Mouse (Mus musculus) adrenal gland, postnatal 36 days (tissue): ENCODE measurements around the gene Mecr. TPM values are rescaled to one million over a fixed set of nuclear protein-coding genes. Genes with fewer than 3 reads are reported as not detected.
A peak's percentile ranks its signal among the peaks of the same experiment; 100 is the strongest.

Experiments used
- DNase-seq, 2 experiments: peaks; one replicate each; pipeline ENCODE4 v3.0.0; 2021; ENCODE audit warnings: mixed read lengths in 1 of 2
- total RNA-seq, 2 experiments: library from RNA; stranded (reverse); gene quantifications; 2 replicates each; pipeline ENCODE4 v1.2.3; 2021

Mecr gene
- total RNA-seq, 2 experiments from 2014 or later: 83.5 to 85.4 TPM

- no peak for DNase-seq
Measured at GRCm38 (mm10) chr4:131890692-131891091, 47.4 kb downstream of the Mecr start.

- no peak for DNase-seq
Measured at GRCm38 (mm10) chr4:131897109-131897508, 53.8 kb downstream of the Mecr start.

- DNase-seq: no peak
Measured at GRCm38 (mm10) chr4:131897787-131898186, 54.5 kb downstream of the Mecr start.

GRCm38 (mm10) chr4:131898503-131899179 lies 55.4 kb downstream of the Mecr start:
- DNase-seq: no peak

- no peak for DNase-seq
Measured at GRCm38 (mm10) chr4:131899180-131899554, 55.9 kb downstream of the Mecr start.

- no peak for DNase-seq
Measured at GRCm38 (mm10) chr4:131901090-131901489, 57.8 kb downstream of the Mecr start.

GRCm38 (mm10) chr4:131904478-131904877 lies 61.2 kb downstream of the Mecr start:
- peak; percentile 43 to 62 for DNase-seq

GRCm38 (mm10) chr4:131906423-131906822 lies 63.2 kb downstream of the Mecr start:
- DNase-seq: no peak

GRCm38 (mm10) chr4:131907912-131908311 lies 64.6 kb downstream of the Mecr start:
- DNase-seq: no peak

GRCm38 (mm10) chr4:131910237-131910994 lies 67.1 kb downstream of the Mecr start:
- no peak for DNase-seq

GRCm38 (mm10) chr4:131911521-131911920 lies 68.3 kb downstream of the Mecr start:
- no peak for DNase-seq

GRCm38 (mm10) chr4:131913526-131913925 lies 70.3 kb downstream of the Mecr start:
- DNase-seq: peak; percentile 40 to 62

- DNase-seq: no peak
Measured at GRCm38 (mm10) chr4:131914046-131914643, 70.9 kb downstream of the Mecr start.

- DNase-seq: no peak
Measured at GRCm38 (mm10) chr4:131914891-131915469, 71.7 kb downstream of the Mecr start.

- no peak for DNase-seq
Measured at GRCm38 (mm10) chr4:131915821-131916328, 72.6 kb downstream of the Mecr start.

GRCm38 (mm10) chr4:131916425-131916824 lies 73.2 kb downstream of the Mecr start:
- peak; percentile 88 to 92 for DNase-seq

- no peak for DNase-seq
Measured at GRCm38 (mm10) chr4:131917010-131917555, 73.8 kb downstream of the Mecr start.

Other genes starting within 250 kb of the Mecr start
- 10 to 100 TPM; 34.2 to 75.7 TPM for gene Ptpru, start 5.2 kb upstream of the Mecr start, total RNA-seq
- 10 to 100 TPM; 59.3 to 63.3 TPM for gene Srsf4, start 30.1 kb downstream of the Mecr start, total RNA-seq
- gene Tmem200b, start 78.3 kb downstream of the Mecr start, total RNA-seq: 1 to 10 TPM; 8.8 to 9.7 TPM
- gene Gm10300, start 231.2 kb downstream of the Mecr start, total RNA-seq: under 1 TPM in 1 of 2 experiments, not detected in 1; 0.36 TPM
- gene Epb41, start 231.9 kb downstream of the Mecr start, total RNA-seq: 10 to 100 TPM; 45.8 to 63.6 TPM